In genomic region chr5:150600554-150601440, GRCm38 (mm10) we compare ENCODE assay signal across 10 mouse cellular contexts. TPM values are rescaled to one million over a fixed set of nuclear protein-coding genes. Genes with fewer than 3 reads are reported as not detected.
A peak's percentile ranks its signal among the peaks of the same experiment; 100 is the strongest.
DNase-seq lines count a peak whose midpoint lies in the region; ATAC-seq lines count a peak whose summit lies in the region.
"Had no signal": no experiment of that assay in that cellular context is flagged by ENCODE, and none has a peak within 500 bp of the region (broad histone marks: within the 10 kb centered on the region; RNA-seq: fewer than 3 reads in every experiment).

No protein-coding gene starts in this region.

- no peak overlapping the region for H3K27ac ChIP-seq in heart, embryonic 15.5 days
- peak overlapping the region; percentile 63 for H3K27ac ChIP-seq in hindbrain, embryonic 16.5 days (ENCODE audit: low read depth, low read length)
- peak overlapping the region; percentile 46 for H3K27ac ChIP-seq in neural tube, embryonic 13.5 days (replicated peaks)

- no peaks in the 10 kb centered on the region for H3K9me3 ChIP-seq in heart, embryonic 15.5 days (replicated peaks)
- H3K9me3 ChIP-seq in hindbrain, embryonic 16.5 days (ENCODE audit: control insufficient read depth, low read length): no peaks in the 10 kb centered on the region
- H3K9me3 ChIP-seq in neural tube, embryonic 13.5 days: no peaks in the 10 kb centered on the region
- H3K9me3 ChIP-seq: G1E had no signal

- H3K36me3 ChIP-seq in heart, embryonic 15.5 days: 0 out of 2 replicates have a peak, but pooled peaks cover 3% of the 10 kb centered on the region
- no peaks in the 10 kb centered on the region for H3K36me3 ChIP-seq in hindbrain, embryonic 16.5 days (ENCODE audit: control insufficient read depth, insufficient read depth, low read length)
- H3K36me3 ChIP-seq in neural tube, embryonic 13.5 days: peaks cover 3% of the 10 kb centered on the region; the same call in 1 of the 2 replicates
- H3K36me3 ChIP-seq: G1E had no signal

- 0 out of 2 replicates have a peak overlapping the region, but pooled peaks have one; percentile 4 for H3K9ac ChIP-seq in heart, embryonic 15.5 days
- no peak overlapping the region for H3K9ac ChIP-seq in hindbrain, embryonic 16.5 days (ENCODE audit: low read depth, low read length)
- no peak overlapping the region for H3K9ac ChIP-seq in neural tube, embryonic 13.5 days
- H3K9ac ChIP-seq: lung, embryonic 14.5 days had no signal

- intact Hi-C loops in heart, postnatal 25 days (cut with DNase I): no loop called here
- intact Hi-C loops in left cerebral cortex, postnatal 4 days (cut with DNase I): no loop called here

- no peaks in the 10 kb centered on the region for H3K27me3 ChIP-seq in heart, embryonic 15.5 days
- no peaks in the 10 kb centered on the region for H3K27me3 ChIP-seq in hindbrain, embryonic 16.5 days (replicated peaks; ENCODE audit: control insufficient read depth, insufficient read depth, low read length)
- H3K27me3 ChIP-seq in neural tube, embryonic 13.5 days: peaks cover 19% of the 10 kb centered on the region

- peaks cover 3% of the 10 kb centered on the region; the same call in 1 of the 2 replicates for H3K4me1 ChIP-seq in heart, embryonic 15.5 days (replicated peaks)
- H3K4me1 ChIP-seq in hindbrain, embryonic 16.5 days (ENCODE audit: control insufficient read depth, insufficient read depth, low read depth, low read length): peaks cover 8% of the 10 kb centered on the region
- H3K4me1 ChIP-seq in neural tube, embryonic 13.5 days (replicated peaks): peaks cover 25% of the 10 kb centered on the region

- no peak overlapping the region for H3K4me2 ChIP-seq in heart, embryonic 15.5 days
- H3K4me2 ChIP-seq in hindbrain, embryonic 16.5 days (ENCODE audit: low read length): no peak overlapping the region
- no peak overlapping the region for H3K4me2 ChIP-seq in neural tube, embryonic 13.5 days
- H3K4me2 ChIP-seq: lung, embryonic 14.5 days had no signal

- no peak for DNase-seq in heart, postnatal 25 days (ENCODE audit: low spot score)
- peak; percentile 63 for DNase-seq in adrenal gland, adult 8-10 months
- no peak for DNase-seq in cerebellum, postnatal 4 days (ENCODE audit: low spot score in 2 of 2)
- no peak for DNase-seq in testis, postnatal 14 days (ENCODE audit: low spot score)
- no peak for DNase-seq in left cerebral cortex, postnatal 4 days
- DNase-seq: lung, embryonic 14.5 days had no signal

- H3K4me3 ChIP-seq in heart, embryonic 15.5 days: no peak overlapping the region
- no peak overlapping the region for H3K4me3 ChIP-seq in hindbrain, embryonic 16.5 days (ENCODE audit: low read length)
- no peak overlapping the region for H3K4me3 ChIP-seq in neural tube, embryonic 13.5 days

- WGBS in heart, embryonic 15.5 days: 63% methylated on average over 20 of the region's 20 CpGs
- WGBS in hindbrain, embryonic 16.5 days: 73% methylated on average over 20 of the region's 20 CpGs
- 59% methylated on average over 20 of the region's 20 CpGs for WGBS in neural tube, embryonic 13.5 days

- ATAC-seq in heart, embryonic 15.5 days (replicated peaks; ENCODE audit: insufficient number of reproducible peaks, insufficient read depth, low FRiP score, low read depth): no peak
- ATAC-seq in hindbrain, embryonic 16.5 days: peak; percentile 55; the same call in 1 of the 2 replicates
- peak; percentile 49; the same call in 1 of the 2 replicates for ATAC-seq in neural tube, embryonic 13.5 days (ENCODE audit: low read depth)

RNA-seq across cellular contexts. Expression of gene N4bp2l1, which starts 3.8 kb away (rescaled TPM):
- polyA plus RNA-seq in heart, embryonic 15.5 days (2015; fragmentation: Nextera tagmentation; extraction: Ambion mirVana): 3.4 and 5.6 TPM in 2 replicates
- 1 to 10 TPM; 3.1 TPM for total RNA-seq in heart, postnatal 25 days (2021)
- 10 to 100 TPM; 27.3 to 31.7 (median 29.4) TPM for total RNA-seq in adrenal gland, adult 8-10 months (2022)
- polyA plus RNA-seq in hindbrain, embryonic 16.5 days (2015; fragmentation: Nextera tagmentation; extraction: Ambion mirVana): 18.6 and 20.0 TPM in 2 replicates
- 6.7 and 8.3 TPM in 2 replicates for polyA plus RNA-seq in neural tube, embryonic 13.5 days (2015; fragmentation: Nextera tagmentation; extraction: Ambion mirVana)
- total RNA-seq in left cerebral cortex, postnatal 4 days (2021): 10 to 100 TPM; 18.9 to 20.8 TPM

Comparison
In these comparisons a context has a peak if more than half of its experiments do, and no peak if none do; other contexts are left out.
1. RNA of gene N4bp2l1, which starts 3.8 kb away (total RNA-seq): 27.3 to 31.7 TPM in adrenal gland, adult 8-10 months and 18.9 to 20.8 TPM in left cerebral cortex, postnatal 4 days; 3.1 TPM in heart, postnatal 25 days; every median in the first group is over 4 times any median in the second.